8 mouse cellular contexts compared by ENCODE assay signal in the genomic region with DNA sequence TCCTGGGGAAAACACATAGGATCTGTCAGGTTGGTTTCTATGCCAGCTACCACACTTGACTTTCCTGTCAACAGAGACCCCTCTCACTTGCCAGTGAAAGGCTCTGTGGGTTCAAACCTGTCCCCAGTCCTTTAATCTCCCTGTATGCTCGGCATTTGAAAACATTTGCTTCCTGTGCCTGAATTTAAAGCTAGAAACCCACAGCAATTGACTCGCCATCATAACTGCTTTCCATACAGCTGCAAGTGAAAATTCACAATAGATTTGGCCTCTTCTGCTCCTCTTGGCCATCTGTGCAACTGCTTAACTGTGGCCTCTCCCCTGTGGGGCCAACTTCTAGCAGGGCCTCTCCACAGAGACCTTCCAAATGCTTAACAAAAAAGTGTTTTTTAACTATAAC.
DNase-seq lines count a peak whose midpoint lies in the region; ATAC-seq and TF ChIP-seq lines count a peak whose summit lies in the region.

No protein-coding gene starts in this region.

- H3K36me3 ChIP-seq in neural tube, embryonic 11.5 days (ENCODE audit: control insufficient read depth, insufficient read depth, low read length), result no peaks in the 10 kb centered on the region
- H3K36me3 ChIP-seq in forebrain, embryonic 15.5 days, result no peaks in the 10 kb centered on the region
- H3K36me3 ChIP-seq in intestine, postnatal 0 days (ENCODE audit: control insufficient read depth, insufficient read depth), result no peaks in the 10 kb centered on the region
- H3K36me3 ChIP-seq in stomach, embryonic 14.5 days (ENCODE audit: control insufficient read depth, insufficient read depth, low read length), result no peaks in the 10 kb centered on the region

- peak overlapping the region; percentile 73 for H3K27ac ChIP-seq in neural tube, embryonic 11.5 days (ENCODE audit: low read depth, low read length)
- H3K27ac ChIP-seq in forebrain, embryonic 15.5 days (replicated peaks), result peak overlapping the region; percentile 79
- H3K27ac ChIP-seq in intestine, postnatal 0 days (ENCODE audit: low read depth, low read length), result peak overlapping the region; percentile 61
- H3K27ac ChIP-seq in stomach, embryonic 14.5 days (ENCODE audit: low read length), result peak overlapping the region; percentile 62

- no peaks in the 10 kb centered on the region for H3K27me3 ChIP-seq in neural tube, embryonic 11.5 days (ENCODE audit: control insufficient read depth, insufficient read depth, low read length)
- no peaks in the 10 kb centered on the region for H3K27me3 ChIP-seq in forebrain, embryonic 15.5 days
- no peaks in the 10 kb centered on the region for H3K27me3 ChIP-seq in intestine, postnatal 0 days (replicated peaks; ENCODE audit: control insufficient read depth, insufficient read depth, low read length)
- no peaks in the 10 kb centered on the region for H3K27me3 ChIP-seq in stomach, embryonic 14.5 days (ENCODE audit: control insufficient read depth, insufficient read depth, low read length)

- no peak overlapping the region for H3K4me2 ChIP-seq in neural tube, embryonic 11.5 days (ENCODE audit: low read depth)
- no peak overlapping the region for H3K4me2 ChIP-seq in forebrain, embryonic 15.5 days (replicated peaks)
- no peak overlapping the region for H3K4me2 ChIP-seq in intestine, postnatal 0 days (replicated peaks; ENCODE audit: low read depth)
- H3K4me2 ChIP-seq in stomach, embryonic 14.5 days (replicated peaks; ENCODE audit: low read depth, low read length), result no peak overlapping the region

- no peak for ATAC-seq in neural tube, embryonic 11.5 days (ENCODE audit: insufficient read depth, low FRiP score, low TSS enrichment)
- ATAC-seq in forebrain, embryonic 15.5 days (replicated peaks), result peak; percentile 35; the same call in 1 of the 2 replicates
- ATAC-seq in intestine, postnatal 0 days, result peak; percentile 22; the same call in 1 of the 2 replicates
- ATAC-seq in stomach, embryonic 14.5 days (ENCODE audit: insufficient number of reproducible peaks, insufficient read depth, low FRiP score, low read depth), result no peak

- no peak overlapping the region for H3K4me3 ChIP-seq in neural tube, embryonic 11.5 days (ENCODE audit: low read depth, low read length)
- no peak overlapping the region for H3K4me3 ChIP-seq in forebrain, embryonic 15.5 days
- H3K4me3 ChIP-seq in intestine, postnatal 0 days (ENCODE audit: low read depth, low read length), result no peak overlapping the region
- H3K4me3 ChIP-seq in stomach, embryonic 14.5 days (ENCODE audit: low read depth, low read length), result no peak overlapping the region

- 44% methylated on average over 2 of the region's 2 CpGs for WGBS in neural tube, embryonic 11.5 days
- WGBS in forebrain, embryonic 15.5 days, result 34% methylated on average over 2 of the region's 2 CpGs
- WGBS in intestine, postnatal 0 days, result 52% methylated on average over 2 of the region's 2 CpGs
- 40% methylated on average over 2 of the region's 2 CpGs for WGBS in stomach, embryonic 14.5 days

- no peak for TF ChIP-seq CTCF in intestine, postnatal 0 days (IDR thresholded peaks at IDR 0.05; ENCODE audit: low read depth)

- H3K9ac ChIP-seq in neural tube, embryonic 11.5 days (ENCODE audit: low read length), result no peak overlapping the region
- no peak overlapping the region for H3K9ac ChIP-seq in forebrain, embryonic 15.5 days (replicated peaks)
- H3K9ac ChIP-seq in intestine, postnatal 0 days (ENCODE audit: low read depth, low read length), result no peak overlapping the region
- H3K9ac ChIP-seq in stomach, embryonic 14.5 days (replicated peaks; ENCODE audit: low read depth, low read length), result no peak overlapping the region

- no peaks in the 10 kb centered on the region for H3K9me3 ChIP-seq in neural tube, embryonic 11.5 days (ENCODE audit: control insufficient read depth, low read length)
- no peaks in the 10 kb centered on the region for H3K9me3 ChIP-seq in forebrain, embryonic 15.5 days
- H3K9me3 ChIP-seq in intestine, postnatal 0 days (ENCODE audit: control insufficient read depth), result no peaks in the 10 kb centered on the region
- H3K9me3 ChIP-seq in stomach, embryonic 14.5 days (ENCODE audit: control insufficient read depth, low read depth, low read length), result no peaks in the 10 kb centered on the region

- DNase-seq in neural tube, embryonic 11.5 days (ENCODE audit: low spot score), result no peak
- no peak for DNase-seq in neural tube, embryonic 10.5 days (ENCODE audit: extremely low spot score, low spot score)
- DNase-seq in ovary, adult 18-20 months (ENCODE audit: low spot score), result no peak
- DNase-seq in ovary, postnatal 14 days (ENCODE audit: low spot score), result no peak
- DNase-seq in frontal cortex, postnatal 25 days (ENCODE audit: low spot score in 2 of 2), result no peak

- no peaks in the 10 kb centered on the region for H3K4me1 ChIP-seq in neural tube, embryonic 11.5 days (ENCODE audit: control insufficient read depth, insufficient read depth, low read length)
- H3K4me1 ChIP-seq in forebrain, embryonic 15.5 days, result peaks cover 16% of the 10 kb centered on the region
- H3K4me1 ChIP-seq in intestine, postnatal 0 days (replicated peaks; ENCODE audit: control insufficient read depth, insufficient read depth, low read length), result peaks cover 2% of the 10 kb centered on the region; the same call in 1 of the 2 replicates
- H3K4me1 ChIP-seq in stomach, embryonic 14.5 days (ENCODE audit: control insufficient read depth, insufficient read depth, low read length), result peaks cover 24% of the 10 kb centered on the region

Comparison
In these comparisons a context has a peak if more than half of its experiments do, and no peak if none do; other contexts are left out.
1. ATAC-seq: peak in forebrain, embryonic 15.5 days (single experiment) and intestine, postnatal 0 days (single experiment); none in neural tube, embryonic 11.5 days (single experiment) and stomach, embryonic 14.5 days (single experiment).
2. Peak in every context shown above with its lines, with median percentiles within 50 percentile points of each other: H3K27ac ChIP-seq.